Mouse (Mus musculus): ENCODE results near the gene Lingo2. TPM values are rescaled to one million over a fixed set of nuclear protein-coding genes. Genes with fewer than 3 reads are reported as not detected.
A peak's percentile ranks its signal among the peaks of the same experiment; 100 is the strongest.

The Lingo2 gene
- polyA plus RNA-seq, 1 experiment from 2014 or later = 16.7 TPM

- WGBS = 59% methylated on average over 5 of the region's 5 CpGs
- no peaks in the 10 kb centered on the region for H3K27me3 ChIP-seq (replicated peaks)
- no peaks in the 10 kb centered on the region for H3K4me1 ChIP-seq
- H3K4me3 ChIP-seq = no peak overlapping the region
- no peak overlapping the region for H3K9ac ChIP-seq
- no peak overlapping the region for H3K27ac ChIP-seq
- H3K9me3 ChIP-seq = no peaks in the 10 kb centered on the region
- H3K4me2 ChIP-seq (replicated peaks) = no peak overlapping the region
- ATAC-seq (ENCODE audit: low FRiP score, low read depth) = no peak
- H3K36me3 ChIP-seq = no peaks in the 10 kb centered on the region
These were observed 919.5 kb downstream of the Lingo2 start for GRCm38 (mm10) chr4:36032039-36032438.

DNA sequence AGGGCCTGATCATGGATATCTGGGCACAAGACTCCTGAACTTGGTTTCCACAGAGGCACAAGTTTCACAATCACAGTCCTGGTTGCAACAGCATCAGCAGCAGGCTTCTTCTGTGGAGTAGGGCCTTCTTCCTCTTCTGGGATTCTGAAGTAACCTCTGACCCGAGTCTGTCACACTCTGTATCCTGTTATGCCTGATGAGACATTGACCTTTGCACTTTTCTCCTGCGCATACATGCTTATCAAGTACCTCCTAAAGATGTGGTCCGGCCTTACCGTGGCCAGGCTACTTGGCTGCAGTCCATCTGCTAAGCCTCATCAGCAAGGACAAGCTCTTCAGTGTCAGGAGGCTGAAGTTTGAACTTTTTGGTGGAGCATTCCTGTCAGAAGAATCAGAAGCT, 937.4 kb downstream of the Lingo2 start:
- H3K9me3 ChIP-seq = no peaks in the 10 kb centered on the region
- H3K27me3 ChIP-seq (replicated peaks) = no peaks in the 10 kb centered on the region
- H3K36me3 ChIP-seq = no peaks in the 10 kb centered on the region
- no peaks in the 10 kb centered on the region for H3K4me1 ChIP-seq
- H3K4me2 ChIP-seq (replicated peaks) = no peak overlapping the region
- no peak overlapping the region for H3K4me3 ChIP-seq
- ATAC-seq (ENCODE audit: low FRiP score, low read depth) = no peak
- WGBS = 87% methylated on average over 4 of the region's 4 CpGs
- H3K9ac ChIP-seq = no peak overlapping the region
- H3K27ac ChIP-seq = no peak overlapping the region

DNA sequence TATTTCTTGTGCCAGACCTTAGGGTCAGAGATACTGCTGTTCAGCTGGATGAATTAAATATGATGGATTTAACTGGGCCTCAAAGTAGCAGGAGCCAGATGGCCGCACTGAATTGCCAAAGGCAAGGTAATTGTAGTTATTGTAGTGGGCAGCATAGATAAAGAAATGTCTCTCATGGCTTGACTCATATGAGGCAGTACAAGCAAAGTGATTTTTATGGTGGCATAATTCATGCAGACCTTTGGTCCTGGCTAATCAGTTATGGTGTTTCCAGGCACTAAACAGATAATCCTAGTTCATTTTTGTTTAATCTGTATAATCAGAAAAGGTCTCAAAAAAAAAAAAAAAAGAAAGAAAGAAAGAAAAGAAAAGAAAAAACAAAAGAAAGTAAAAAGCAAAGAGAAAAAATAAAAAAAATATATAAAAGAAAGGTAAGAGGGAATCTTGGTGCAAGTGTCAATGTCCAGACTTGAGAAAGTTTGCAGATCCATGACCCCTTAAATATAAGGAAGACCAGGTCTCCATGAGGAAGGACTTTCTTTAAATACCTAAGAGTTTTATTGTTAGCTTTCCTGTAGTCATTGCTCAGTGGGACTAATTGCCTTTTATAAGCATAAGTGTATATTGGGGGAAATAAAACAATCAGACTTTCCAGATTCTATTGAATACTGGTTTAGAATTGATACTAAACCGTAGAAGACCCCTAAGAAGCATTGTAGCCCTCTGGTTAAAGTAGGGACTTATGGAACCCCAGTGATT, 959.4 kb downstream of the Lingo2 start:
- no peak for ATAC-seq (ENCODE audit: low FRiP score, low read depth)
- H3K27ac ChIP-seq = no peak overlapping the region
- no peaks in the 10 kb centered on the region for H3K36me3 ChIP-seq
- H3K9me3 ChIP-seq = no peaks in the 10 kb centered on the region
- no peaks in the 10 kb centered on the region for H3K4me1 ChIP-seq
- WGBS = 42% methylated on average over 2 of the region's 2 CpGs
- no peak overlapping the region for H3K4me3 ChIP-seq
- no peak overlapping the region for H3K9ac ChIP-seq
- no peak overlapping the region for H3K4me2 ChIP-seq (replicated peaks)
- H3K27me3 ChIP-seq (replicated peaks) = no peaks in the 10 kb centered on the region

DNA sequence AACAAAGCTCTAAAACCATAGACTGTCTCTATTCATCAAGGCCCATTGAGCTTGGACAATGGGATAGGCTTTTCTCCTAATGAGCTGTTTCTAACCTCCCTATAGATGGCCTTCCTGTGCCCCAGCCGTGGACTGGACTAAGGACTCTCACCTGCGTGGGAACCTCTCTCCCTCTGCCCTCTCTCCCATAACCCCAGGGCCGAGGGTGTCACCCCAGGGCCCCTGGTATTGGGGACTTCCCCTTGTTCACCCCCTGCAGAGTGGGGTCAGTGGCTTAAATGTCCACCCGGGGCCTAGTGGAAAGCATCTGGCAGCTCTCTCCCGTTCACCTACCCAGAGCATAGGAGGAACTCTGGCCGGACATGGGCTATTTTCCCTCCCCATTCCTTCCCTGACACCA, 965.5 kb downstream of the Lingo2 start:
- 66% methylated on average over 6 of the region's 6 CpGs for WGBS
- ATAC-seq (ENCODE audit: low FRiP score, low read depth) = no peak
- Histone ChIP-seq H3K36me3 (no peaks in the 10 kb centered on the region), H3K9me3 (no peaks in the 10 kb centered on the region), H3K27ac (no peak overlapping the region), H3K27me3 (replicated peaks) (no peaks in the 10 kb centered on the region), H3K4me3 (no peak overlapping the region), H3K4me1 (no peaks in the 10 kb centered on the region), H3K4me2 (replicated peaks) (no peak overlapping the region), H3K9ac (no peak overlapping the region)

DNA sequence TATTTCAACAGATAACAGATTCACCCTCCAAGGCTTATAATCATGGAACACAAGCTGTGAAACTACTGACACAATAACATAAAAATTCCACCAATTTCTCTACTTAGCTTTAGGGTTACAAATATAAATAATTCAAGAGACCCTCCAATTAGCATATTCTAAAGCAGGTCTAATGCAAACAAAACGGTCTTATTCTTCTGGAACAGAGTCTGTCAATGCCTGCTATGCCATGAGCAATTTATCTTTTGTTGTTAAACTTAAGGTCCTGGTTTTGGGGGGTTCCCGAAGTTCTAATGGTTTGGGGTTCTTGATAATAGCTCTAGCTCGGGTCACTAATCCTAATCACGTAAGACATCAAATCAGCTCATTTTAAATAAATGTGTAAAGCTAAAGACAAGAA, 988.0 kb downstream of the Lingo2 start:
- no peaks in the 10 kb centered on the region for H3K36me3 ChIP-seq
- no peak overlapping the region for H3K9ac ChIP-seq
- H3K27ac ChIP-seq = no peak overlapping the region
- 57% methylated on average over 4 of the region's 4 CpGs for WGBS
- H3K27me3 ChIP-seq (replicated peaks) = no peaks in the 10 kb centered on the region
- H3K4me2 ChIP-seq (replicated peaks) = no peak overlapping the region
- H3K4me3 ChIP-seq = no peak overlapping the region
- no peaks in the 10 kb centered on the region for H3K9me3 ChIP-seq
- ATAC-seq (ENCODE audit: low FRiP score, low read depth) = no peak
- H3K4me1 ChIP-seq = no peaks in the 10 kb centered on the region

- H3K4me1 ChIP-seq = no peaks in the 10 kb centered on the region
- H3K9ac ChIP-seq = no peak overlapping the region
- no peaks in the 10 kb centered on the region for H3K27me3 ChIP-seq (replicated peaks)
- no peak overlapping the region for H3K4me2 ChIP-seq (replicated peaks)
- no peak for ATAC-seq (ENCODE audit: low FRiP score, low read depth)
- H3K36me3 ChIP-seq = no peaks in the 10 kb centered on the region
- no peak overlapping the region for H3K4me3 ChIP-seq
- no peaks in the 10 kb centered on the region for H3K9me3 ChIP-seq
- no peak overlapping the region for H3K27ac ChIP-seq
These were observed 999.7 kb downstream of the Lingo2 start for GRCm38 (mm10) chr4:35951894-35952293.

DNA sequence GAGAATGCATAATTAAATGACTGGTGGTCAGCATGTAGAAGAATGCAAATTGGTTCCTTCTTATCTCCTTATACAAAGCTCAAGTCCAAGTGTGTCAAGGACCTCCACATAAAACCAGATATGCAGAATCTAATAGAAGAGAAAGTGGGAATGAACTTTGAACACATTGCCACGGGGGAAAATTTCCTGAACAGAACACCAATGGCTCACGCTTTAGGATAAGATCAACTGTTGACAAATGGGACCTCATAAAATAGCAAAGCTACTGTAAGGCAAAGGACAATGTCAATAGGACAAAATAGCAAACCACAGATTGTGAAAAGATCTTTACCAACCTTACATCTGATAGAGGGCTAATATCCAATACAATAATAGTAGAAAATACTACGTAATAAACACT, 1000.3 kb downstream of the Lingo2 start:
- no peaks in the 10 kb centered on the region for H3K27me3 ChIP-seq (replicated peaks)
- H3K36me3 ChIP-seq = no peaks in the 10 kb centered on the region
- no peak overlapping the region for H3K4me2 ChIP-seq (replicated peaks)
- H3K4me3 ChIP-seq = no peak overlapping the region
- H3K27ac ChIP-seq = no peak overlapping the region
- H3K4me1 ChIP-seq = no peaks in the 10 kb centered on the region
- ATAC-seq (ENCODE audit: low FRiP score, low read depth) = no peak
- no peaks in the 10 kb centered on the region for H3K9me3 ChIP-seq
- 92% methylated on average over 3 of the region's 3 CpGs for WGBS
- no peak overlapping the region for H3K9ac ChIP-seq

- H3K9me3 ChIP-seq = no peaks in the 10 kb centered on the region
- no peaks in the 10 kb centered on the region for H3K27me3 ChIP-seq (replicated peaks)
- H3K4me2 ChIP-seq (replicated peaks) = no peak overlapping the region
- H3K36me3 ChIP-seq = no peaks in the 10 kb centered on the region
- H3K4me3 ChIP-seq = no peak overlapping the region
- 18% methylated on average over 4 of the region's 4 CpGs for WGBS
- ATAC-seq (ENCODE audit: low FRiP score, low read depth) = no peak
- H3K27ac ChIP-seq = no peak overlapping the region
- H3K9ac ChIP-seq = no peak overlapping the region
- no peaks in the 10 kb centered on the region for H3K4me1 ChIP-seq
These were observed 1017.4 kb downstream of the Lingo2 start for GRCm38 (mm10) chr4:35934056-35934661.

- peak; percentile 89 for ATAC-seq (ENCODE audit: low FRiP score, low read depth)
- WGBS = 36% methylated on average over 2 of the region's 2 CpGs
- Histone ChIP-seq H3K4me3 (no peak overlapping the region), H3K27ac (no peak overlapping the region), H3K36me3 (no peaks in the 10 kb centered on the region), H3K9me3 (no peaks in the 10 kb centered on the region), H3K9ac (no peak overlapping the region), H3K27me3 (replicated peaks) (no peaks in the 10 kb centered on the region), H3K4me2 (replicated peaks) (no peak overlapping the region), H3K4me1 (no peaks in the 10 kb centered on the region)
These were observed 1023.8 kb downstream of the Lingo2 start for GRCm38 (mm10) chr4:35927722-35928121.

DNA sequence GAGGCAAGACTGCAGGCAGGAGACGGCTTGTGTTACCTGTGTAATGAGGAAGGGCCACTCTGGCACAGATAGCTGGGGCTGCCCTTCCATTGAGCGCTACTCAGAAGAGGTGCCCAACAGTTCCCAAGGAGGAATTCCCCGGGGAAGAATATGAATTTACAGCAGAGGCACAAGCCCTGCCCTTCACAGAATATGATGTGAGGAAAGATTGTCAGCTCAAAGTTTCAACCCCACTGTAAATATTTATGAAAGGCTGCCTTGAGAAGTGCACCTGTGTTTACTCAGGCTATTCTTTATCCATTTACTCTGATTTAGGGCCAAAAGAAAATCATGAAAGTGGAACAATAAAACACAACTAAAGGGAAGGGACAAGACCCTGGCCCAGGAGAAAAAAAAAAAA, 1034.1 kb downstream of the Lingo2 start:
- no peaks in the 10 kb centered on the region for H3K9me3 ChIP-seq
- 90% methylated on average over 3 of the region's 3 CpGs for WGBS
- H3K4me3 ChIP-seq = no peak overlapping the region
- no peaks in the 10 kb centered on the region for H3K27me3 ChIP-seq (replicated peaks)
- H3K36me3 ChIP-seq = no peaks in the 10 kb centered on the region
- no peak overlapping the region for H3K9ac ChIP-seq
- no peak overlapping the region for H3K4me2 ChIP-seq (replicated peaks)
- no peak for ATAC-seq (ENCODE audit: low FRiP score, low read depth)
- H3K4me1 ChIP-seq = no peaks in the 10 kb centered on the region
- H3K27ac ChIP-seq = no peak overlapping the region

- ATAC-seq (ENCODE audit: low FRiP score, low read depth) = no peak
- H3K9me3 ChIP-seq = no peaks in the 10 kb centered on the region
- WGBS = 43% methylated on average over 1 of the region's 1 CpGs
These were observed 1053.6 kb downstream of the Lingo2 start for GRCm38 (mm10) chr4:35897769-35898564.

More at GRCm38 (mm10) chr4:35897769-35898564, 1053.6 kb downstream of the Lingo2 start:
- Histone ChIP-seq H3K4me1 (no peaks in the 10 kb centered on the region), H3K4me2 (replicated peaks) (no peak overlapping the region), H3K27me3 (replicated peaks) (no peaks in the 10 kb centered on the region), H3K27ac (no peak overlapping the region), H3K4me3 (no peak overlapping the region), H3K36me3 (no peaks in the 10 kb centered on the region), H3K9ac (no peak overlapping the region)

All from neural tube, embryonic 12.5 days (tissue).